Mouse (Mus musculus) adrenal gland, adult 2 months (tissue): Measurements from ENCODE around the gene AC129217.1. TPM values are rescaled to one million over a fixed set of nuclear protein-coding genes. Genes with fewer than 3 reads are reported as not detected.
A peak's percentile ranks its signal among the peaks of the same experiment; 100 is the strongest.
"Not testable (repeated sequence)": the region's sequence is repeated elsewhere in the genome, so short reads cannot be mapped to it uniquely, and the experiment has no call there.

Source experiments
- DNase-seq: peaks from one replicate; pipeline ENCODE4 v3.0.0; 2021
- polyA plus RNA-seq: library from polyadenylated mRNA; depleted of rRNA; stranded (reverse); fragments of >200 nt; gene quantifications from 2 replicates; pipeline ENCODE4 v1.2.3, GENCODE M21; 2012
- total RNA-seq, 2 experiments: library from RNA; stranded (reverse); gene quantifications; 2 replicates each; pipeline ENCODE4 v1.2.3; 2021

AC129217.1 gene
- total and polyA plus RNA-seq, 3 experiments: 11.6 TPM; not detected in 2

DNA sequence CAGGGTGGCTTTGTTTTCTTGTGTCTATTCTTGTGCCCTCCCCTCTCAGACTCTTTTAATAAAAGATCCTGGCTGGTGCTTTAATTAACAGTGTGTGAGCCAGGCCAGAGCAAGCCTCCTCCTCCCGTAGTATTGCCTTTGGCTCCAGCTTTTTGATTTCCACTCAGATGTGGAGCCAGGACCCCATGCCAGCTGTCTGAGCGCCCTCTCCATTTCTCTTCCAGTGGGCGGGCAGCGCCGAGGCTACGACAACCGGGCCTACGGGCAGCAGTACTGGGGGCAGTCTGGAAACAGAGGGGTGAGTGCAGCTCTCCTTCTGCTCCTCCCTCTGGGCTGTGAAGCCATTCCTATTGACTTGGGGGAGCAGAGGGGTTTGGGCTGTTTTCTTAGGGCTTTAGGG, 1.1 kb downstream of the AC129217.1 start:
- DNase-seq: no peak

DNA sequence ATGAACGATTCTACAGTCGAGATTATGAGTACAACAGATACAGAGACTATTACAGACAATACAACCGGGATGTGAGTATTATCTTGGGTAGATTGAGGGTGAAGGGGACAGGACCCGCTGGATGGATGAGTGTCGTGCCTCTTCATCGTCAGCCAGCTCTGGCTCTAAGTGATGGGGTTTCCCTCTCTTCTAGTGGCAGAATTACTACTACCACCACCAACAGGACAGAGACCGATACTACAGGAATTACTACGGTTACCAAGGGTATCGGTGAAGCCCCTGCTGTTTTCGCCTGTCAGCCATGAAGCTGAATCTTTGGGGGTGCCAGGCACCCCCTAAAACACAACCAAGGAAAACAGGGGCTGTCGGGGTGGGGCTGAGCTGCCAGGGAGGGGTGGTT, 1.7 kb downstream of the AC129217.1 start:
- DNase-seq: no peak

GRCm38 (mm10) chr19:8832971-8833370, 3.4 kb downstream of the AC129217.1 start:
- no peak for DNase-seq

DNA sequence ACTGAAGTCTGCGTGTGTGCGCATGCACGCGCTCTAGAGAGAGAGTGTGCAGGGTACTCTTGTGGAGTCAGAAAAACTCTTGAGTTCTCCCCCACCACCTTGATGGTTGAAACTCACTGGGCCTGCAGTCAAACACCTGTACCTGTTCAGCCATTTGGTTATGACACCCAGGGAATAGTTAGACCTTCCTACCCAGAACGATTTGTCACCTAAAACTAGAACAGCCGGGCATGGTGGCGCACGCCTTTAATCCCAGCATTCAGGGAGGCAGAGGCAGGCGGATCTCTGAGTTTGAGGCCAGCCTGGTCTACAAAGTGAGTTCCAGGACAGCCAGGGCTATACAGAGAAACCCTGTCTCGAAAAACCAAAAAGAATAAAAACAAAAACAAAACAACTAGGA, 6.8 kb downstream of the AC129217.1 start:
- DNase-seq: not testable (repeated sequence)

DNA sequence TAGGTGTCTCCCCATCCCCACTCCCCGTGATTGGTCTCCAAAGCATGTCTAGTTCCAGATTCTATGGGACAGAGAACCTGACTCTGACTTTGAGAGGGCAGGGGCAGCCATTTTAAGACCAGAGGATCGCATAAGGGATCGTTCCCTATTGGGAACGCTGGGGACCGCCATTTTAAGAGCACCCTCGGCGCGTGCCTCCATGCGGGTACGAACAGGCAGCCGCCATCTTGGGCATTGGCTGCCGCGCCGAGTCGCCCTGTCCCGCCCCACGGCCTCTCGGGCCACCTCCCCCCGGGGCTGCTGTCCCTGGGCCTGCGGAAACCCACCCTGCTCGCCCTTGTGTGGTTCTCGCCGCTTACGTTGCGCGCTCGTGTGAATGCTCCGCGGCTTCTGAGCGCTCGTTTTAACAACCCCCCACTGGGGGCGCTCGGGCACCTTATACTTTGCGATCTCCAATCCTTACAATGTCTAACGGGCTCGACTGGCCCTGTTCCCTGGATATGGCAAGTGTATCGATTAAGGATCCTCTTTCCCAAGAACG, 7.7 kb downstream of the AC129217.1 start, which contains the start of gene Bscl2:
TSS of gene Bscl2 (plus strand) at position 217 of the 541 bp plus-strand sequence.
- DNase-seq: peak; percentile 90

DNA sequence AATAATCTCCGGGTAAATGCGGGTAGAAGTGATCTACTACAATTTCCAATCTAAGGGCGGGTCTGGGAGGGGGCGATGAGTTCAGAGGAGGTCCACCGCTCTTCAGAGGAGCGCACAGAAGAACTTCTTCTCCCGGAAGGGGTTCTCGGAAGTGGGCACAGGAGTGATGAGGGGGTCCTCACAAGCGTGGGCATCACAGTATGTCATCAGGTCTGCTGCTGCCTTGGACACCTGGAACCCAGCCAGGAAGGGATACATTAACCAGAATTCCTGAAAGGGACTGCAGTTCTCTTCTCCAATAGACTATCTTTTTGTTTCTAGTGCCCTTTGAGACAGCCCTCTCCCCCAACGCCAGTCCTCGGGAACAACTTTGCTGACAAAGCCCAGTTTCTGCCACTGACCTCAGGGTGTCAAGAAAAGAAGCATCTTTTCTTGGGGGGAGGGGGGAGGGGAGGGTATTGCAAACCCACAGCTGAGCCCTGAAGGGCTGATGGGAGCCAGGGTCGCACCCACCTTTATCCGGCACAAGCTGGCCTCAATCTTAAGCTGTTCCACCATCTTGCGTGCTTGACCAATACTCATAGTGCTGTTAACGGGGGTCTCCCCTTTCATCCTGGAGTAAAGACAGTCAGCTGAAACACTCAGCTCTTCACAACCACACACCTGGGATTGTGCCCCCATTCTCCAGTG, 8.6 kb downstream of the AC129217.1 start:
- DNase-seq: peak; percentile 56

- DNase-seq: no peak
Observed at GRCm38 (mm10) chr19:8839103-8839907, 9.7 kb downstream of the AC129217.1 start, which contains the start of gene Gng3. Gene Gng3 (minus strand): TSS chr19:8839194.

GRCm38 (mm10) chr19:8839908-8840791, 10.6 kb downstream of the AC129217.1 start:
- DNase-seq: peak; percentile 90

DNA sequence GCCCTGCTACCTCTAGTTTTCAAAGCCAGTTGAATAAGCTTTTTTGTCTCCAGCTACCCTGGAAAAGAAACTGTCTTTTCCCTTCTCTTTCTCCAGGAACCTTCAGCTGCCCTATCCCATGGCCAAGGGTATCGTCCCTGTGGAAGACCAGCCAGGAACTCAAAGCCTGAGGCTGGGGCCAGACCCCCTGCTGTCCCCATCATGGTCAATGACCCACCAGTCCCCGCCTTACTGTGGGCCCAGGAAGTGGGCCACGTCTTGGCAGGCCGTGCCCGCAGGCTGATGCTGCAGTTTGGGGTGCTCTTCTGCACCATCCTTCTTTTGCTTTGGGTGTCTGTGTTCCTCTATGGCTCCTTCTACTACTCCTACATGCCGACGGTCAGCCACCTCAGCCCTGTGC, 11.4 kb downstream of the AC129217.1 start:
- DNase-seq: no peak

DNA sequence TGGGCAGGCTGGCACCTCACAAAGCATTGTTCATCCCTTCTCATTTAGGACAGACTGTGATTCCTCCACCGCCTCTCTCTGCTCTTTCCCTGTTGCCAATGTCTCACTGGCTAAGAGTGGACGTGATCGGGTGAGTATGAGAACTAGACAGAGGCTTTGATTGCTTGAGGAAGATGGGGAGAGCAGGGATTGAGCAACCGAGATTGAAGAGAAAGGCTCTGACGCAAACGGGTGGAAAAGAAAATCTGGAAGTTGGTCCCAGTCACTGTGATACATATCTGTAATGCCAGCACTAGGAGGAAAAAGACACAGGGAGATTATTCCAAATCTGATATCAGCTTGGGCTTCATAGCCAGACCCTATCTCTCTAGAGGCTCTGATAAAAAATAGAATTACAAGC, 13.4 kb downstream of the AC129217.1 start:
- DNase-seq: no peak

- peak; percentile 76 for DNase-seq
Observed at GRCm38 (mm10) chr19:8844371-8845129, 15.0 kb downstream of the AC129217.1 start.

GRCm38 (mm10) chr19:8848356-8848755, 18.8 kb downstream of the AC129217.1 start:
- no peak for DNase-seq

GRCm38 (mm10) chr19:8850402-8850901, 20.9 kb downstream of the AC129217.1 start, which contains the start of gene Lrrn4cl:
Gene Lrrn4cl (plus strand): TSS chr19:8850768.
- peak; percentile 63 for DNase-seq

DNA sequence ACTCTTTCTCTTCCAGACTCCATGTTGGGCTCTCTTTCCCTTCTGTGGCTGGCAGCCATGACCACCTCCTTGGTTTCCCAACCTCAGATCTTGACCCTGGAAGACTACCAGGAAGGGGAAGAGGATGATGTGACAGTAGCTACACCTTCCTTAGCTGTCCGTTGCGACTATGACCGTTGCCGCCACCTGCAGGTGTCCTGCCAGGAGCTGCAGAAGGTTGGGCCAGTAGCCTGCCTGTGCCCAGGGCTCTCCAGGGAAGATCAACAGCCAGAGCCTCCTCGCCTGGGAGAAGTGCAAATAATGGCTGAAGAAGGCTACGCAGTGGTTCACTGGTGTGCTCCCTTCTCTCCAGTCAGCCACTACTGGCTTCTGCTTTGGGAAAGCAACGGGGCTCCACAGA, 22.1 kb downstream of the AC129217.1 start:
- no peak for DNase-seq

DNA sequence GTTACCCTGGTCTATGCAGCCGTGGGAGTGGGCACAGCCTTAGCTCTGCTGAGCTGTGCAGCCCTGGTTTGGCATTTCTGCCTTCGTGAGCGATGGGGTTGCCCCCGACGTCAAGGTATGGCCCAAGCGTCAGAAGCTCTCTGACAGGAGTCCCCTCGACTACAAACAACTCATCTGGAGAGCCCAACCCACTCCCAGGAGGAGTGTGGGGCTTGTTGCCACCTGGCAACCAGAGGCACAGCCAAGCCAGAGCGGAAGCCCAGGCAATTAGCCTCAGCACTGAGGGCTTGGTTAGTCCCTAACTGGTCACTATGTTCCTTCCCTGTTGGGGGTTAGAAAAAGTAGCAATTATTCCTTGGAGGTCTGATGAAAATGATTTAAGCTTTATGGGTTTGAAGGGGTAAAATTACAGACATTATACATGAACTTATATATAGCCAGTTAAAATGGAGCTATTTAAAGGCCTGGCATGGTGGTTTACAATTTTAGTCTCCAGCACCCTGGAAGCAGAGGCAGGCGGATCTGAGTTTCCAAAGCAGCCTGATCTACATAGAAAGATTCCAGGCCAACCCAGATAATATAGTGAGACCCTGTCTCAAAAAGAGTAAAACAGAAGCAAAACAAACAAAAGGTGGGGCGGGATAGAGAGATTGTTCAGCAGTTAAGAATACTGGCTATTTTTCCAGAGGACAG, 22.8 kb downstream of the AC129217.1 start:
- DNase-seq: no peak

- DNase-seq: no peak
Observed at GRCm38 (mm10) chr19:8853117-8853516, 23.5 kb downstream of the AC129217.1 start.

GRCm38 (mm10) chr19:8857689-8858088, 28.1 kb downstream of the AC129217.1 start:
- peak; percentile 60 for DNase-seq

- no peak for DNase-seq
Observed at GRCm38 (mm10) chr19:8859018-8859417, 29.4 kb downstream of the AC129217.1 start.

DNA sequence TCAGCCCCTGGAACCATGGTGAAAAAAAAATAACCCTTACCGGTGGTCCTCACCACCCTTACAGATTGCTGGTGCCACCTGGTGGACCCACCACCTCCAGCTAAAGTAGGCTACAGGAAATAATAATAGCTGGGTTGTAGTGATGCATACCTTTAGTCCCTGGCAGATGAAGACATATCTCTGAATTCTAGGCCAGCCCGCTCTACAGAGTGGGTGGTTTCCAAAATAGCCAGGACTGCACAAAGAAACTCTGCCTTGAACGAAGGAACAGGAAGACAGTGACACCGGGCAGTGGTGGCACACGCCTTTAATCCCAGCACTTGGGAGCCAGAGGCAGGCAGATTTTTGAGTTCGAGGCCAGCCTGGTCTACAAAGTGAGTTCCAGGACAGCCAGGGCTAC, 34.7 kb downstream of the AC129217.1 start:
- no peak for DNase-seq

DNA sequence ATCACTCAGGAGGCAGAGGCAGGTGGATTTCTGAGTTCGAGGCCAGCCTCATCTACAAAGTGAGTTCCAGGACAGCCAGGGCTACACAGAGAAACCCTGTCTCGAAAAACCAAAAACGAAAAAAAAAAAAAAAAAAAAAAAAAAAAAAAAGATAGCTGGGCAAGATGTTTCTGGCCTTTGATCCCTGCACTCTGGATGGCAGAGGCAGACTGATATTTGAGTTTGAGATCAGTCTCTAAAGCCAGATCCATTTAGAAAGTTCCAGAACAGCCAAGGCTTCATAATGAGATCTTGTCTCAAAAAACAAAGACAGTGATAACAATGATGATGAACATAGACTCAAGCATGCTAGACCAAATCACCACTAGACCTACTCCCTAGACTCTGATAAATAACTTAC, 40.8 kb downstream of the AC129217.1 start:
- not testable (repeated sequence) for DNase-seq
